Mouse (Mus musculus): ENCODE results near the gene Pced1b. TPM values are rescaled to one million over a fixed set of nuclear protein-coding genes. Genes with fewer than 3 reads are reported as not detected.
"Not testable (repeated sequence)": the region's sequence is repeated elsewhere in the genome, so short reads cannot be mapped to it uniquely, and the experiment has no call there.

Gene Pced1b
- polyA plus RNA-seq, 1 experiment from 2014 or later: 3.2 TPM

GRCm38 (mm10) chr15:97382567-97382966 is 135.7 kb downstream of the Pced1b start:
- H3K9ac ChIP-seq (ENCODE audit: low read depth, low read length): no peak overlapping the region
- H3K36me3 ChIP-seq (ENCODE audit: control insufficient read depth, insufficient read depth, low read length): no peaks in the 10 kb centered on the region
- ATAC-seq (ENCODE audit: low FRiP score) (no peak), DNase-seq (ENCODE audit: low spot score) (no peak)
- no peak overlapping the region for H3K4me2 ChIP-seq (replicated peaks; ENCODE audit: low read depth, low read length)
- no peaks in the 10 kb centered on the region for H3K9me3 ChIP-seq (ENCODE audit: control insufficient read depth, low read length)
- H3K27me3 ChIP-seq (ENCODE audit: control insufficient read depth, insufficient read depth, low read length): no peaks in the 10 kb centered on the region
- WGBS: 80% methylated on average over 3 of the region's 3 CpGs
- H3K27ac ChIP-seq (ENCODE audit: low read depth, low read length): no peak overlapping the region
- H3K4me1 ChIP-seq (replicated peaks; ENCODE audit: control insufficient read depth, insufficient read depth, low read length): no peaks in the 10 kb centered on the region
- no peak overlapping the region for H3K4me3 ChIP-seq (ENCODE audit: low read depth, low read length)

DNA sequence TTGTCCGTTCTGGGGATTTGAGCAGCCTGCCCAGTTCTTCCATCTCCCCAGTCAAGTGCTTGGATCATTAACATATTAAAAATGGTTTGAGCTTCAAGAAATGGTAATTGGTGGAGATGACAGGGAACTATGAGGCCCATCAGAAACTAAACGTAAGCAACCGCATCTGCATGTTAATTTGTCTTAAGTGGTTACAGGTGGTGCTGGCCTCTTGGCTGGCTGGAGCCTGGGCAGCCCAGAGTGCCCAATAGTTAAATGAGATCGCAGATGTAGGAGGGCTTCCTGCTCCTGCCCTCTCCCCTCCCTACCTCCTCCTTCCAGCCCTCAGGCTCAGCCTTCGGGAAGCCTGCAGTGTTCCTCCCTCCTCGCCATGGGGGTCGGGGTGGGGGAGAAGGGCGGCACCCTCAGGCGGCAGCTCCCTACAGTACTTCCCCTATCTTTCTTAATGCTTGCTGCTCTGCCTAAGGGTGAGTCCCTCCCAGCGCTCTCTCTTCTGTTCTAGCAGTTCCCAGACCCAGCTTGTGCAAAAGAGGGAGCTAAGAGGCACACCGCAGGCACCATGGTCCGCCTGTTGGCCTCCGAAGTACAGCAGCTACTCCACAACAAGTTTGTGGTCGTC is 136.7 kb downstream of the Pced1b start:
- H3K4me3 ChIP-seq (ENCODE audit: low read depth, low read length): no peak overlapping the region
- H3K4me1 ChIP-seq (replicated peaks; ENCODE audit: control insufficient read depth, insufficient read depth, low read length): no peaks in the 10 kb centered on the region
- WGBS: 74% methylated on average over 14 of the region's 14 CpGs
- no peak overlapping the region for H3K9ac ChIP-seq (ENCODE audit: low read depth, low read length)
- no peaks in the 10 kb centered on the region for H3K36me3 ChIP-seq (ENCODE audit: control insufficient read depth, insufficient read depth, low read length)
- no peaks in the 10 kb centered on the region for H3K27me3 ChIP-seq (ENCODE audit: control insufficient read depth, insufficient read depth, low read length)
- ATAC-seq (ENCODE audit: low FRiP score) (no peak), DNase-seq (ENCODE audit: low spot score) (no peak)
- H3K4me2 ChIP-seq (replicated peaks; ENCODE audit: low read depth, low read length): no peak overlapping the region
- no peaks in the 10 kb centered on the region for H3K9me3 ChIP-seq (ENCODE audit: control insufficient read depth, low read length)
- no peak overlapping the region for H3K27ac ChIP-seq (ENCODE audit: low read depth, low read length)

DNA sequence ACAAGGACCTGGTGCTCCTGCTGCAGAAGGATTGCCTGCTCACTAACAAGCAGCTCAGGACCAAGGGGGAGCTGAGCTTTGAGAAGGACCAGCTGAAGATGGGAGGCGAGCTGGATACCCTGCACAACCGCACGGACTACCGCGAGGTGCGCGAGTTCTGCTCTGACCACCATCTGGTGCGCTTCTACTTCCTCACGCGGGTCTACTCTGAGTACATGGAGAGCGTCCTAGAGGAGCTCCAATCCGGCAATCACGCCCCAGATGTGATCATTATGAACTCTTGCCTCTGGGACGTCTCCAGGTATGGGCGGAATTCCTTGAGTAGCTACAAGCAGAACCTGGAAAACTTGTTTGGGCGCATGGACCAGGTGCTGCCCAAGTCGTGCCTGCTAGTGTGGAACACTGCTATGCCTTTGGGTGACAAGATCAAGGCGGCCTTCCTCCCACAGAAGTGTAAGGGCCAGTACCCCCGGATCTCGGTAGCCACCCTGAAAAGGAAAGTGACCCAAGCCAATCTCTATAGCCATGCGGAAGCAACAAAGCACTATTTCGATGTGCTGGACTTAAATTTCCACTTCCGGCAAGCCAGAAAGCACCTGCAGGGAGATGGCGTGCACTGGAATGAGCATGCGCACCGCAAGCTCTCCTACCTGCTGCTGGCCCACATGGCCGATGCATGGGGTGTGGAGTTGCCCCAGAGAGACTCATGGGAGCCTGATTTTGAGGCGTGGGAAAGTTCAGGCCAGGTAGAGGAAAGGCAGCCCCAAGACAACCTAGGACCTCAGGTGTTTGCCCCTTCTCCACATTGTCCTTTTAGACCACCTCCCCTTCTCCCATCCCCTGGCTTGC is 137.5 kb downstream of the Pced1b start:
- no peaks in the 10 kb centered on the region for H3K36me3 ChIP-seq (ENCODE audit: control insufficient read depth, insufficient read depth, low read length)
- no peak for DNase-seq (ENCODE audit: low spot score)
- WGBS: 94% methylated on average over 28 of the region's 28 CpGs
- H3K27ac ChIP-seq (ENCODE audit: low read depth, low read length): no peak overlapping the region
- no peaks in the 10 kb centered on the region for H3K9me3 ChIP-seq (ENCODE audit: control insufficient read depth, low read length)
- H3K4me1 ChIP-seq (replicated peaks; ENCODE audit: control insufficient read depth, insufficient read depth, low read length): no peaks in the 10 kb centered on the region
- H3K4me2 ChIP-seq (replicated peaks; ENCODE audit: low read depth, low read length): no peak overlapping the region
- no peak overlapping the region for H3K4me3 ChIP-seq (ENCODE audit: low read depth, low read length)
- no peak for ATAC-seq (ENCODE audit: low FRiP score)
- no peaks in the 10 kb centered on the region for H3K27me3 ChIP-seq (ENCODE audit: control insufficient read depth, insufficient read depth, low read length)
- H3K9ac ChIP-seq (ENCODE audit: low read depth, low read length): no peak overlapping the region

DNA sequence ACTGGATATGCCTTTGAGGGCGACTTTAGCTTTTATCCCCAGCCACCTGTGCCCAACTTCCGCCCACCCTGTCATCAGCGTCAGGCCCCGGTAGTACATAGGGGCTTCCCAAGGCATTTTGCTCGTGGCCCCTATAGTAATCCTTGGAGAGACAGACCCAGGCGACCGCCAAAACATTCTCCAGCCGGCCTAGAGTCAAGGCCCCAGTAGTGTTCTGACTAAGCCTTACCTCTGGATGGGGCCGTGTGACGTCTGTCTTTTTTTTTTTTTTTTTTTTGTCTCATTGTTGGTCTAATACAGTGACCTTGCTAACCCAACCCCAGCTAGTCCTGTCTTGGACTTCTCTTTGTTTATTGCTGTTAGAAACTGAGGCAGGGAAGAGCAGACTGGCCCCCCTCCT is 138.3 kb downstream of the Pced1b start:
- not testable (repeated sequence) for ATAC-seq (ENCODE audit: low FRiP score); H3K9ac ChIP-seq (ENCODE audit: low read depth, low read length); H3K4me1 ChIP-seq (replicated peaks; ENCODE audit: control insufficient read depth, insufficient read depth, low read length); H3K36me3 ChIP-seq (ENCODE audit: control insufficient read depth, insufficient read depth, low read length); H3K9me3 ChIP-seq (ENCODE audit: control insufficient read depth, low read length); H3K27ac ChIP-seq (ENCODE audit: low read depth, low read length); H3K4me2 ChIP-seq (replicated peaks; ENCODE audit: low read depth, low read length); H3K27me3 ChIP-seq (ENCODE audit: control insufficient read depth, insufficient read depth, low read length); H3K4me3 ChIP-seq (ENCODE audit: low read depth, low read length); DNase-seq (ENCODE audit: low spot score)
- 92% methylated on average over 10 of the region's 10 CpGs for WGBS

GRCm38 (mm10) chr15:97387793-97388192 is 140.9 kb downstream of the Pced1b start:
- H3K27ac ChIP-seq (ENCODE audit: low read depth, low read length): no peak overlapping the region
- no peaks in the 10 kb centered on the region for H3K36me3 ChIP-seq (ENCODE audit: control insufficient read depth, insufficient read depth, low read length)
- WGBS: 92% methylated on average over 6 of the region's 6 CpGs

GRCm38 (mm10) chr15:97389577-97389976 is 142.7 kb downstream of the Pced1b start:
- no peak overlapping the region for H3K4me2 ChIP-seq (replicated peaks; ENCODE audit: low read depth, low read length)
- no peak overlapping the region for H3K4me3 ChIP-seq (ENCODE audit: low read depth, low read length)
- ATAC-seq (ENCODE audit: low FRiP score): no peak
- WGBS: 90% methylated on average over 4 of the region's 4 CpGs
- H3K9me3 ChIP-seq (ENCODE audit: control insufficient read depth, low read length): no peaks in the 10 kb centered on the region
- no peaks in the 10 kb centered on the region for H3K4me1 ChIP-seq (replicated peaks; ENCODE audit: control insufficient read depth, insufficient read depth, low read length)
- no peaks in the 10 kb centered on the region for H3K27me3 ChIP-seq (ENCODE audit: control insufficient read depth, insufficient read depth, low read length)
- H3K36me3 ChIP-seq (ENCODE audit: control insufficient read depth, insufficient read depth, low read length): no peaks in the 10 kb centered on the region
- DNase-seq (ENCODE audit: low spot score): no peak
- H3K9ac ChIP-seq (ENCODE audit: low read depth, low read length): no peak overlapping the region
- H3K27ac ChIP-seq (ENCODE audit: low read depth, low read length): no peak overlapping the region

More at GRCm38 (mm10) chr15:97387793-97388192, 140.9 kb downstream of the Pced1b start:
- no peak for DNase-seq (ENCODE audit: low spot score)
- Histone ChIP-seq H3K9me3 (ENCODE audit: control insufficient read depth, low read length) (no peaks in the 10 kb centered on the region), H3K4me1 (replicated peaks; ENCODE audit: control insufficient read depth, insufficient read depth, low read length) (no peaks in the 10 kb centered on the region), H3K27me3 (ENCODE audit: control insufficient read depth, insufficient read depth, low read length) (no peaks in the 10 kb centered on the region), H3K9ac (ENCODE audit: low read depth, low read length) (no peak overlapping the region), H3K4me2 (replicated peaks; ENCODE audit: low read depth, low read length) (no peak overlapping the region), H3K4me3 (ENCODE audit: low read depth, low read length) (no peak overlapping the region)
- no peak for ATAC-seq (ENCODE audit: low FRiP score)

- H3K27me3 ChIP-seq (ENCODE audit: control insufficient read depth, insufficient read depth, low read length): no peaks in the 10 kb centered on the region
- DNase-seq (ENCODE audit: low spot score): no peak
- no peaks in the 10 kb centered on the region for H3K4me1 ChIP-seq (replicated peaks; ENCODE audit: control insufficient read depth, insufficient read depth, low read length)
- 91% methylated on average over 2 of the region's 2 CpGs for WGBS
- no peak overlapping the region for H3K4me2 ChIP-seq (replicated peaks; ENCODE audit: low read depth, low read length)
- H3K4me3 ChIP-seq (ENCODE audit: low read depth, low read length): no peak overlapping the region
- no peak for ATAC-seq (ENCODE audit: low FRiP score)
- H3K9me3 ChIP-seq (ENCODE audit: control insufficient read depth, low read length): no peaks in the 10 kb centered on the region
- H3K36me3 ChIP-seq (ENCODE audit: control insufficient read depth, insufficient read depth, low read length): no peaks in the 10 kb centered on the region
- H3K9ac ChIP-seq (ENCODE audit: low read depth, low read length): no peak overlapping the region
- H3K27ac ChIP-seq (ENCODE audit: low read depth, low read length): no peak overlapping the region
Measured at GRCm38 (mm10) chr15:97390778-97391177, 143.9 kb downstream of the Pced1b start.

DNA sequence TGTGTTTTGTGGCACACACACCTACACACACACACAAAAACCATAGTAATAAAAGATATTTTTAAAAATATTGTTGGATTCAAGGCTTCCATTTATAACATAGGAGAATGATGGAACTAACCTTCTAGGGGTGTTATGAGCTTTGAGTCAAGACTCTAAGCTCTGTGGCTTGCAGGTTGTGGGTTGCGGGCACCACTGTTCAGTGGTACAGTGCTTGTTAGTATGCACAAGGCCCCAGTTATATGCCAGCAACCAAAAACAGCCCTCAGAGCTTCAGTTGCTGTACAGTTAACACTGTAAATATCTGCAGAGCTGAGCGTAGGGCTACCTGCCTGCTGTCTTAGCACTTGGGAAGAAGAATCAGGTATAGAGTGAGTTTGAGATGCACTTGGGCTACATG is 144.5 kb downstream of the Pced1b start:
- H3K9ac ChIP-seq (ENCODE audit: low read depth, low read length): no peak overlapping the region
- H3K4me1 ChIP-seq (replicated peaks; ENCODE audit: control insufficient read depth, insufficient read depth, low read length): no peaks in the 10 kb centered on the region
- no peak overlapping the region for H3K4me2 ChIP-seq (replicated peaks; ENCODE audit: low read depth, low read length)
- DNase-seq (ENCODE audit: low spot score) (no peak), ATAC-seq (ENCODE audit: low FRiP score) (no peak)
- H3K9me3 ChIP-seq (ENCODE audit: control insufficient read depth, low read length): no peaks in the 10 kb centered on the region
- H3K27me3 ChIP-seq (ENCODE audit: control insufficient read depth, insufficient read depth, low read length): no peaks in the 10 kb centered on the region
- H3K27ac ChIP-seq (ENCODE audit: low read depth, low read length): no peak overlapping the region
- WGBS: 100% methylated on average over 2 of the region's 2 CpGs
- H3K4me3 ChIP-seq (ENCODE audit: low read depth, low read length): no peak overlapping the region
- no peaks in the 10 kb centered on the region for H3K36me3 ChIP-seq (ENCODE audit: control insufficient read depth, insufficient read depth, low read length)

GRCm38 (mm10) chr15:97394561-97394960 is 147.7 kb downstream of the Pced1b start:
- no peak overlapping the region for H3K9ac ChIP-seq (ENCODE audit: low read depth, low read length)

More at GRCm38 (mm10) chr15:97394561-97394960, 147.7 kb downstream of the Pced1b start:
- Histone ChIP-seq H3K4me1 (replicated peaks; ENCODE audit: control insufficient read depth, insufficient read depth, low read length) (no peaks in the 10 kb centered on the region), H3K27me3 (ENCODE audit: control insufficient read depth, insufficient read depth, low read length) (no peaks in the 10 kb centered on the region), H3K4me3 (ENCODE audit: low read depth, low read length) (no peak overlapping the region), H3K4me2 (replicated peaks; ENCODE audit: low read depth, low read length) (no peak overlapping the region), H3K27ac (ENCODE audit: low read depth, low read length) (no peak overlapping the region), H3K9me3 (ENCODE audit: control insufficient read depth, low read length) (no peaks in the 10 kb centered on the region), H3K36me3 (ENCODE audit: control insufficient read depth, insufficient read depth, low read length) (no peaks in the 10 kb centered on the region)
- ATAC-seq (ENCODE audit: low FRiP score) (no peak), DNase-seq (ENCODE audit: low spot score) (no peak)
- 85% methylated on average over 12 of the region's 12 CpGs for WGBS
